Mouse (Mus musculus) heart, adult 11 months (tissue): ENCODE measurements around the gene P2rx1.

Experiments
- DNase-seq: peaks from one replicate; pipeline ENCODE4 v3.0.0; 2022

P2rx1 gene

GRCm38 (mm10) chr11:73024236-73024904 lies 25.5 kb downstream of the P2rx1 start:
- DNase-seq = peak; percentile 97

DNA sequence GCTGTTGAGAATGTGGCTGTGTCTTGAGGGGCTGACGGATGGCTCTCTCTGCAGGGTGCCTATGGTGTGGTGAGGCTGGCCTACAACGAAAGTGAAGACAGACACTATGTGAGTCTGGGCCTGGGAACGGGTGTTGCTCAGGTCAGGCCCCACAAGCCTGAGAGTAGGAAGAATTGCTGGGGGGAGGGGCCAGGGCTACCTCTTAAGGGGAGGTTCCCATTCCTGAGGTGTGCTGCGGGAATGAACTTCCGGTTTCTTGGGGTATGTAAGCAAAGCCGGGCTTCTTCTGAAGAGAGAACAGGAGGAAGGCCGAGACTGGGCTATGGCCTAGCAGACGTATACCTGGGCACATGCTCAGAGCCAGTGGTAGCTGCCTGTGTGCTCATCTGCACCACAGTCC lies 28.1 kb downstream of the P2rx1 start:
- no peak for DNase-seq

GRCm38 (mm10) chr11:73030821-73031498 lies 32.1 kb downstream of the P2rx1 start:
- DNase-seq = peak; percentile 100

DNA sequence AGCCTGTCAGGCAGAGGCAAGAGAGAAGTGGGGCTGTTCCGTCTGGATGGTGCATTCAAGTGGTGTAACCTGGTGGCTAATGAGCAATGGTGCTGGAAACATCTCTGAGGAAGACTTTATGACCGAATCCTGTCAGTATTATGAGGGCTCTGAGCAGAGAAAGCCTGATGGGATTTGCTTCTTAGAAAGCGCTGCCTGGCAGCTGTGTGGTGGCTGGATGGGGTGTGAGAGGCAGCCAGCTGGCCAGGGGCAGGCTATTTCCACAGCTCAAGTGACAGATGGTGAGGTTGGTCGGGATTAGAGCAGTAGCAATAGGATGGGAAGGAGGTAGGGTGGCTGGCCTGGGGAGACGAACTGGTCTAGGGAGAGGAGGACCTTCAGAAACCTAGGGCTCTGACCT lies 32.6 kb downstream of the P2rx1 start:
- peak; percentile 89 for DNase-seq

DNA sequence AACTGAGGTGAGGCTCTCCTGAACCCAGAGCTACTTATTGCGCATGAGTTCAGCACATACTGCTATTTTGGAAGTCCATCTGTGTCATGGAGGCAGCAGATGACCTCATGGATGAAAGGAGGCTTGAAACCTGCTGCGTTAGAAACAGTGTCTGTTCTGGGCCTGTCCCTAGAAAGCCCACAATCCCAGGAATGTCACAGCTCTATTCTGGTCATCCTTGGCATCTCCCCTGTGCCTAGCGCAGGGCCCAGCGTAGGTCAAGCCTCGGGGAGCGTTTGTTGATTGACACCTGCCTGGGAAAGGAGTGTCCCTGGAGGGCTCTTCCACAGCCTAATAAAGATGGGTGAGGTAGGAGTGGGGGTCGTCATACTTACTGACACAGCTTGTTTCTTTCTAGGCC lies 37.2 kb downstream of the P2rx1 start:
- no peak for DNase-seq

- no peak for DNase-seq
Measured at GRCm38 (mm10) chr11:73036889-73037288, 38.0 kb downstream of the P2rx1 start.

- DNase-seq = no peak
Measured at GRCm38 (mm10) chr11:73037691-73038090, 38.8 kb downstream of the P2rx1 start.

GRCm38 (mm10) chr11:73039102-73039799 lies 40.3 kb downstream of the P2rx1 start:
- no peak for DNase-seq

DNA sequence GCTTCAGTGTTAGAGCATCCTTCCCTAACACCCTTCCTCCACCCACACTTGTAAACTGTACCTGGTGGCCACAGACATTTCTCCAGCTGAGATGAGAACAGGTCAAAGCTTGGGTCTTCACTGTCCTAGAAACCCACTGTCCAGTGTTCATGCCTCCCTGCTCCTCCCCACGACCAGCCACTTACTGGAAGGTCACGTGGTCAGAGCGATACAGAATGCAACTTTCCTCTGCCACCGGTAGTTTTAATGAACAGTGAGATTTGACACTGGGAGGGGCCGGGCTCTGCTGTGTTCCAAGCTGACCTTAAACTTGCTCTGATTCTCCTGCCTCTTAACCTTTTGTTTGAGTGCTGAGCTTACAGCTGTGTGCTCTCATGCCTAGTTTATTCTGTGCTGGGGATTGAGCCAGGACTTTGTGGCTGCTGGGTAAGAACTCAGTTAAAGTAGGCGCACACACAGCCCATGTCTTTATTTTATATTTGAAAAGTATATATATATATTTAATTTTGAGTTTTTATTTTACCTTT lies 45.4 kb downstream of the P2rx1 start:
- DNase-seq = no peak

DNA sequence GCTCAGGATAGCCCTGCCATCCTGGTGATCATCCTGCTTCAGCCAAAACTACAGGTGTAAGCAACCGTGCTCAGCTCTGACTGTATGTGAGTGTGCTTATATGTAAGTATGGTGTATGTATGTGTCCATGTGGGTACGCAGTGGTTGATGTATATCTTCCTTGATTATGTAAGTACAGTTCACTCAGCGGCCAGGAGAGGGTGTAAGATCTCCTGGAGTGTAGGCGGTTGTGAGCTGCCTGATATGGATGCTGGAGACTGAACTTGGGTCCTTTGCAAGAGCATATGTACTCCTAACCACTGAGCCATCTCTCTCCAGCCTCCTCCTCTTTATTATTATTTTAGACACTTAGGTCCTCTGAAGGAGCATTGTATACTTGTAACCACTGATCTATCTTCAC lies 45.9 kb downstream of the P2rx1 start:
- no peak for DNase-seq

- peak; percentile 99 for DNase-seq
Measured at GRCm38 (mm10) chr11:73047542-73047996, 48.7 kb downstream of the P2rx1 start, which contains the start of gene Ncbp3. Gene Ncbp3 (plus strand): TSS chr11:73047783.

DNA sequence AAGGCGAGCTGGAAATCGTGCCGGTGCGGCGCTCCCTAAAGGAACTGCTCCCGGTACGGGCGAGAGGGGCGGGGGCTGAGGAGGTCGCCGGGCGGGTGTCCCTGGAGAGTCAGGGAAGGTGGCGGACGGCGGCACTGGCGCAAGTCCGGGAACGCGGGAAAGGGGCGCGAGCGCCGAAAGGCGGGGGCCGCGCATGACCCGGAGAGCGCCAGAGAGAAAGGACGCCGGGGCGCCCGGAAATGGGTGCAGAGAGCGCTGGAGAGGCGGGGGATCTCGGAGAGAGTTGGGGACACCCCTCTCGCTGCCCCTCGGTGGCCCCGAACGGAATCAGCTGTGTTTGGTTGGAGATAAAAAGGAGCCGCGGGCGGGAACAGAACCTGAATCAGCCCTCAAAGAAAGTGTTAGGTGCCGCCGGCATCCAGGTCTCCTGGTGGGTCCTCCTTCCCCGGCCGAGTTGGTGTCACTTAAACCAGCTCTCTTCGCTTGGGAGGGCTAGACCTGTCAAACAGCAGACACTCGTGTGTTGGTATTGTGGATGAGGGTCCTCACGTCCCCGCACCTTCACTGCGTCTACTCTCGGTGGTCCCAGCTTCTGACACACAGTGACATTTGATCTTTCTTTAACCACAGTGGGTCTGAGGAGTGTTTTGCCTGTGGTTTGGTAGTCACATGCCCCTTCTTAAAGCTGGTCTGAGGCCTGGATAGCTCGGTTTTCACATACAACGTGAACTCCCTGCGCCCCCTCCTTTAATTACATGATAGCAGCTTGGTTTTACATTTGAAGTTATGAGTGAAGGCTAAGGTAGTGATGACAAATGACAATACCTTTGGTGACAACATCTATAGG lies 49.4 kb downstream of the P2rx1 start:
- no peak for DNase-seq

- peak; percentile 94 for DNase-seq
Measured at GRCm38 (mm10) chr11:73049335-73049734, 50.4 kb downstream of the P2rx1 start.

- DNase-seq = no peak
Measured at GRCm38 (mm10) chr11:73052795-73053194, 53.9 kb downstream of the P2rx1 start.

GRCm38 (mm10) chr11:73057701-73058100 lies 58.8 kb downstream of the P2rx1 start:
- DNase-seq = no peak

GRCm38 (mm10) chr11:73059630-73060029 lies 60.7 kb downstream of the P2rx1 start:
- DNase-seq = no peak

DNA sequence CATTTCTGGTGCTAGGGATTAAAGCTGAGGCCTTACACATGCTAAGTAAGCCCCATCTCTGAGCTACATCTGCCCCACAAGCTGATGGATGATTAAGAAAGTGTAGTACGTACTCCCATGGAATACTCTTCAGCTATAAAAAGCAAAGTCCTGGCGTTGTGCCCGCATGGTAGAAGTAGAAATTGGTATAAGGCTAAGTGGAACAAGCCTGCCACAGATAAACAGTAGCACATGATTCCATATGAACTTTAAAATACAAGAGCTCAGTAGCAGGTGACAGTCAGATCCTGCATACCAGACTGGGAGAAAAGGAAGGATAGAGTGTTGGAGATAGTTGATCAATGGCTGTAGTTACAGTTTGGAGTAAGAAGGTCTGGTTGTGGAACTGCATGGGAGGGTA lies 62.5 kb downstream of the P2rx1 start:
- no peak for DNase-seq
